Mouse (Mus musculus): ENCODE data around the gene B4galt4.

- TF ChIP-seq CTCF (IDR thresholded peaks at IDR 0.05; ENCODE audit: borderline replicate concordance, insufficient read depth, low read depth, low read length) (no peak), POLR2A (IDR thresholded peaks at IDR 0.05; ENCODE audit: borderline replicate concordance, insufficient read depth, low read length) (no peak)
Observed at GRCm38 (mm10) chr16:38712581-38713403, 29.3 kb upstream of the B4galt4 start, which contains the start of gene Arhgap31.

Measured in cerebellum, adult 2 months (tissue).